ENCODE assay signal across 8 mouse cellular contexts in genomic region chr10:18210726-18211125, GRCm38 (mm10). TPM values are rescaled to one million over a fixed set of nuclear protein-coding genes. Genes with fewer than 3 reads are reported as not detected.
DNase-seq lines count a peak whose midpoint lies in the region; ATAC-seq and TF ChIP-seq lines count a peak whose summit lies in the region.

Gene Ect2l, minus strand, starts transcription at chr10:18210890.

- H3K4me3 ChIP-seq in lung, postnatal 0 days (ENCODE audit: low read depth, low read length): no peak within 1 kb of the TSS

- H3K27me3 ChIP-seq in lung, postnatal 0 days (replicated peaks; ENCODE audit: insufficient read depth, low read length): no peaks in the 10 kb centered on the region

- TF ChIP-seq EP300 in lung, postnatal 0 days (IDR thresholded peaks at IDR 0.05): no peak

- H3K27ac ChIP-seq in lung, postnatal 0 days (ENCODE audit: low read length): no peak within 1 kb of the TSS; the same call in 1 of the 2 replicates

- peak; percentile 78 for ATAC-seq in lung, postnatal 0 days

- DNase-seq in right cerebral cortex, postnatal 14 days: peak; percentile 31
- no peak for DNase-seq in right cerebral cortex, postnatal 36 days (ENCODE audit: low spot score in 2 of 2)
- DNase-seq in adrenal gland, postnatal 36 days: peak; percentile 27 to 35
- DNase-seq in gastrocnemius, postnatal 25 days: peak; percentile 12
- DNase-seq in kidney, adult 11 months: peak; percentile 37
- peak; percentile 63 for DNase-seq in lung, postnatal 0 days (ENCODE audit: low spot score)
- peak; percentile 11 for DNase-seq in retina, postnatal 7 days (ENCODE audit: low read depth, low spot score)
- DNase-seq in urinary bladder, postnatal 4 days (ENCODE audit: low spot score in 2 of 2): no peak

- TF ChIP-seq CTCF in lung, postnatal 0 days (IDR thresholded peaks at IDR 0.05): peak; percentile 80

- H3K9me3 ChIP-seq in lung, postnatal 0 days (ENCODE audit: low read length): no peaks in the 10 kb centered on the region

- 8% methylated on average over 11 of the region's 11 CpGs for WGBS in lung, postnatal 0 days

- H3K36me3 ChIP-seq in lung, postnatal 0 days (ENCODE audit: insufficient read depth, low read length): no peaks in the 10 kb centered on the region

- 0 out of 2 replicates have a peak, but pooled peaks cover 5% of the 10 kb centered on the region for H3K4me1 ChIP-seq in lung, postnatal 0 days (ENCODE audit: insufficient read depth, low read depth, low read length)

- H3K4me2 ChIP-seq in lung, postnatal 0 days (replicated peaks; ENCODE audit: low read depth, low read length): no peak within 1 kb of the TSS

- H3K9ac ChIP-seq in lung, postnatal 0 days (replicated peaks; ENCODE audit: low read depth): no peak within 1 kb of the TSS

RNA-seq across cellular contexts. Expression of gene Ect2l, which starts in this region (rescaled TPM):
- not detected for total RNA-seq in adrenal gland, postnatal 36 days (2021)
- total RNA-seq in gastrocnemius, postnatal 25 days (2021): not detected
- 3.2 and 3.8 TPM in 2 replicates for polyA plus RNA-seq in lung, postnatal 0 days (2015; fragmentation: Nextera tagmentation; extraction: Ambion mirVana)

Comparison
In these comparisons a context has a peak if more than half of its experiments do, and no peak if none do; other contexts are left out.
1. DNase-seq: peak in right cerebral cortex, postnatal 14 days (single experiment), kidney, adult 11 months (single experiment), lung, postnatal 0 days (single experiment) and retina, postnatal 7 days (single experiment); none in right cerebral cortex, postnatal 36 days (0 of 2) and urinary bladder, postnatal 4 days (0 of 2).
2. Peak in DNase-seq in adrenal gland, postnatal 36 days; RNA of the gene not detected or under 1 TPM.
3. Peak in DNase-seq in gastrocnemius, postnatal 25 days; RNA of the gene not detected or under 1 TPM.